Mouse (Mus musculus): ENCODE data around the gene Hadh. TPM values are rescaled to one million over a fixed set of nuclear protein-coding genes. Genes with fewer than 3 reads are reported as not detected.

Gene Hadh
- polyA plus RNA-seq, 1 experiment from 2014 or later = 113 TPM

DNA sequence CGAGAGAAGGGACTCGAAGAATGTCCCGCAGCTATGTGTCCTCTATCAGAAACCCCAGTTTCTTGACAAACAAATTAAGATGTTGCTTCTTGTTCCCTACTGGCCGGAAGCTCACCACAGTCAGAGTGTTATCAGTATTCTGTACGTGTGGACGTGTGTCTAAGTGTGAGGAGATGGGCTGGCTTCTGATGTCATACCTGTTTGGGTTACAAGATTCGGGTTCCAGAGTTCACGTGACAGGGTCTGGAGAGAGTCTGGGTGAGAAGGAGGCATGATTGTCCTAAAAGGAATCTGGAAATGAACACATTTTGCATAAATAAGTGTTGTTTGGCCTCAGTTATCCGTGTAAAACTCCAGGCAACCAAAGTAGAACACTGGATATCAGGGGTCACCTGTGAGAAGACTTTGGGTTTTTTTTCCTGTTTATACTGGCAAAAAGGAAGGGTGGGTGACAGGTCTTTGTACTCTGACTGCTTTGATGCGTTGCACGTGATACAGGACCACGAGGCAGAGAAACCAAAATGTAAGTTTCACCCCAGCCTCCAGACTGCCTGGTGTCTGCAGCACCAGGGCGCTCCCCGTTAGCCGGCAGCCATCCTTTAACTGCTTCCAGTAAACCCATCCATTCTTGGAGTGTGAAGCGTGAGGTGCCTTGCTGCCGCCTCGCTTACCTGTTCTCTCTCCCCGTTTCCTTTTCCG, 72.2 kb downstream of the Hadh start:
- H3K4me3 ChIP-seq = no peak overlapping the region
- 0 out of 2 replicates have a peak, but pooled peaks cover 6% of the 10 kb centered on the region for H3K4me1 ChIP-seq
- DNase-seq (ENCODE audit: low spot score) = no peak
- WGBS = 76% methylated on average over 20 of the region's 20 CpGs
- H3K36me3 ChIP-seq = peaks cover 15% of the 10 kb centered on the region; the same call in 1 of the 2 replicates
- no peak overlapping the region for H3K27ac ChIP-seq
- H3K9me3 ChIP-seq = no peaks in the 10 kb centered on the region
- no peaks in the 10 kb centered on the region for H3K27me3 ChIP-seq (ENCODE audit: insufficient read depth, poor library complexity, severe bottlenecking)

DNA sequence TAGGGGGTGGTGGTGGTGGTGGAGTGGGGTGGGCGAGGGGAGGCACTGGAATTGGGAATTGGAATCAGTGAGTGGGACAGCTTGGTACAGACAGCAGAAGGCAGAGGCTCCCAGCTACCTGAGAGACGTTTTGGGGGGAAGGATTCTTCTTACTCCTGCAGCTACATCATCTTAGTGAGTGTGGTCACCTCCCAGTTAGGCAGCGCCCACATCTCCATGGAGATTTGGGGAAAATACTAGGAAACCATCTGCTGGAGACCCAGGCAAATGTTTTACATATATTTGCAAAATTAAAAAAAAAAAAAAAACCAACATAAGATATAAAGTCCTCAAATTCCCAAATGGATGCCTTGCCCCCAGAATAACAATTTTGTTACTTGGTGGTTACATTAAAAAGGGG, 72.9 kb downstream of the Hadh start:
- H3K4me1 ChIP-seq = 0 out of 2 replicates have a peak, but pooled peaks cover 6% of the 10 kb centered on the region
- H3K36me3 ChIP-seq = peaks cover 16% of the 10 kb centered on the region; the same call in 1 of the 2 replicates
- 80% methylated on average over 3 of the region's 3 CpGs for WGBS
- H3K27ac ChIP-seq = no peak overlapping the region
- no peaks in the 10 kb centered on the region for H3K27me3 ChIP-seq (ENCODE audit: insufficient read depth, poor library complexity, severe bottlenecking)
- no peak overlapping the region for H3K4me3 ChIP-seq
- no peaks in the 10 kb centered on the region for H3K9me3 ChIP-seq
- no peak for DNase-seq (ENCODE audit: low spot score)

- H3K9me3 ChIP-seq = no peaks in the 10 kb centered on the region
- no peak overlapping the region for H3K27ac ChIP-seq
- no peaks in the 10 kb centered on the region for H3K27me3 ChIP-seq (ENCODE audit: insufficient read depth, poor library complexity, severe bottlenecking)
- H3K36me3 ChIP-seq = peaks cover 22% of the 10 kb centered on the region
- H3K4me3 ChIP-seq = no peak overlapping the region
- 81% methylated on average over 8 of the region's 8 CpGs for WGBS
- 0 out of 2 replicates have a peak, but pooled peaks cover 6% of the 10 kb centered on the region for H3K4me1 ChIP-seq
- DNase-seq (ENCODE audit: low spot score) = no peak
Observed at GRCm38 (mm10) chr3:131196507-131197019, 75.3 kb downstream of the Hadh start.

GRCm38 (mm10) chr3:131196050-131196449, 75.9 kb downstream of the Hadh start:
- 81% methylated on average over 10 of the region's 10 CpGs for WGBS
- peaks cover 6% of the 10 kb centered on the region; the same call in 1 of the 2 replicates for H3K4me1 ChIP-seq
- H3K9me3 ChIP-seq = no peaks in the 10 kb centered on the region
- peaks cover 22% of the 10 kb centered on the region for H3K36me3 ChIP-seq
- no peak overlapping the region for H3K27ac ChIP-seq
- H3K27me3 ChIP-seq (ENCODE audit: insufficient read depth, poor library complexity, severe bottlenecking) = no peaks in the 10 kb centered on the region
- no peak overlapping the region for H3K4me3 ChIP-seq
- DNase-seq (ENCODE audit: low spot score) = no peak

DNA sequence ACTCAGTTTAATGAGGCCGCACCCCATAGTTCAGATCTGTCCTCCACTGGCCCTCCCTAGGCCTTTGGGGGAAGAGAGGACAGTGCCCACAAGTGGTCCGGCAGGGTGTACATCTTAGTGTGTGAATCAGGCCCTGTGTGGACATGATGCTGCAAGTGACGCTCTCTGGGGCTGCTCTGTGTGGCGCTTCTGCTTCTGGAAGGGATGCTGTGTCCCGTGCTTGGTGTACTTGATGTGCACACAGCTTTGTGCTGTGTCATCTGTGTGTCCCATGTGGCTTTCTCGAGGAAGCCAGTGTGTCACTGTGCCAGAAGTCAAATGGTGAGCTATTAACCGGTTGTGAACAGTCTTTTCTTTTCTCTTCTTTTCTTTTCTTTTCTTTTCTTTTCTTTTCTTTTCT, 80.4 kb downstream of the Hadh start:
- Histone ChIP-seq H3K27me3 (ENCODE audit: insufficient read depth, poor library complexity, severe bottlenecking) (no peaks in the 10 kb centered on the region), H3K36me3 (peaks cover 17% of the 10 kb centered on the region), H3K4me3 (no peak overlapping the region), H3K4me1 (peaks cover 14% of the 10 kb centered on the region), H3K27ac (no peak overlapping the region), H3K9me3 (no peaks in the 10 kb centered on the region)
- 86% methylated on average over 7 of the region's 7 CpGs for WGBS
- DNase-seq (ENCODE audit: low spot score) = no peak

DNA sequence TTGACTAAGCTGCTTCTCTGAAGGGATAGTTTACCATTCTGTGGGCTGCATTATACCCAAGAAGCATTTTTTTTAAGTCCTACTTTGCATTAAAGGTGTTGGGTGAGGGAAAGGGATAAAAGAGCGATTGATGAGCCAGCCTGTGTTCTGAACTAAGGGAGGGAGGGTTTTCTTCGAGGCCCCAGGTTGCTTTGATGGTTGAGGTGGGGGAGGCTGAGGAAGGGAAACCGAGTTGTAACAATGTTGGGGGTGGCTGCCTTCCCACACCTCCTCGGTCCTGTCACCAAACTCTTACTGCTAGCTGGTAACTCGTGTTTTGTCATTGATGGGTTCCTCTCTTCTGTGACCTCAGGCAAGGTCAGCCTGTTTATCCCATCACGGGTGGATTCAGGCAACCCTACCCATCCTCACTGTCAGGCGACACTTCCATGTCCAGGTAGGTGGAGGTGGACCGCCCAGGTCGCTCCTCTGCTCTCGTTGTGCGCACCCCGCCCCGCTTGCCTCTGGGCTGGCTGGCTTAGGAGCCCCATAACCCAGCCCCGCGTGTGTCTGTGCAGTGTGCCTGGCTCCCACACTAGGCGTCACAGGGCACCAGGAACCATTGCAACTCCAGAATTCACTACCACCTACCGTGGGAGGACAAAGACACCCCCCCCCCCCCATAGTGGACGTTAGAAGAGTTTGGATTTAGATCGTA, 81.1 kb downstream of the Hadh start:
- Histone ChIP-seq H3K4me3 (no peak overlapping the region), H3K27ac (no peak overlapping the region), H3K27me3 (ENCODE audit: insufficient read depth, poor library complexity, severe bottlenecking) (no peaks in the 10 kb centered on the region), H3K36me3 (peaks cover 20% of the 10 kb centered on the region), H3K9me3 (no peaks in the 10 kb centered on the region), H3K4me1 (peaks cover 14% of the 10 kb centered on the region)
- DNase-seq (ENCODE audit: low spot score) = no peak
- WGBS = 83% methylated on average over 19 of the region's 19 CpGs

DNA sequence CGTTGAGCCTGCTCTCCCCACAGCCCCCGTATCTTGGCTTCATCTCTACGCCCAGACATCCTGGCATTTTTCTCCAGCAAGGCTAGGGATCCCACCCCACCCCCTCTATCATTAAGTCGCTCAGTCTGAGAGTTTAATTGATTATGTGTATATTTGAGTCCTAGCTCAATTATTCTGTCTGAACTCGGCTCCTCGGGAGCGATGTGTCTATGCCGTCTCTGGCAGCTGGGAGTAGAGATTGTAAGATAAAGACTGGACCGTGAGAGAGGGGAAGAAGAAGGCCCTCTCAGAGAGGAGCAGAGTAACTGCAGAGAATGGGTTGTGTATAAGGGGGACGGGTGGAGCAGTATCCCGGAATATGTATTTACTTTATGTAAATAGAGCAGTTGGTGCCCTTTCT, 81.7 kb downstream of the Hadh start:
- H3K4me3 ChIP-seq = no peak overlapping the region
- 45% methylated on average over 11 of the region's 11 CpGs for WGBS
- no peak overlapping the region for H3K27ac ChIP-seq
- H3K36me3 ChIP-seq = peaks cover 20% of the 10 kb centered on the region
- peaks cover 14% of the 10 kb centered on the region for H3K4me1 ChIP-seq
- no peak for DNase-seq (ENCODE audit: low spot score)
- H3K9me3 ChIP-seq = no peaks in the 10 kb centered on the region
- H3K27me3 ChIP-seq (ENCODE audit: insufficient read depth, poor library complexity, severe bottlenecking) = no peaks in the 10 kb centered on the region

- DNase-seq (ENCODE audit: low spot score) = no peak
- WGBS = 81% methylated on average over 5 of the region's 5 CpGs
- Histone ChIP-seq H3K4me1 (peaks cover 14% of the 10 kb centered on the region), H3K9me3 (no peaks in the 10 kb centered on the region), H3K27ac (no peak overlapping the region), H3K27me3 (ENCODE audit: insufficient read depth, poor library complexity, severe bottlenecking) (no peaks in the 10 kb centered on the region), H3K36me3 (peaks cover 8% of the 10 kb centered on the region; the same call in 1 of the 2 replicates), H3K4me3 (no peak overlapping the region)
Observed at GRCm38 (mm10) chr3:131186193-131186592, 85.7 kb downstream of the Hadh start.

Other genes with a start within 250 kb of the Hadh start
- 22.2 and 29.3 TPM in 2 replicates for gene Lef1, start 161.6 kb downstream of the Hadh start, polyA plus RNA-seq (2016; fragmentation: Nextera tagmentation; extraction: Ambion mirVana)
- 3.7 and 7.0 TPM in 2 replicates for gene Cyp2u1, start 31.1 kb upstream of the Hadh start, polyA plus RNA-seq (2016; fragmentation: Nextera tagmentation; extraction: Ambion mirVana)
- gene Sgms2, start 219.3 kb upstream of the Hadh start, polyA plus RNA-seq (2016; fragmentation: Nextera tagmentation; extraction: Ambion mirVana) = 1.4 and 1.9 TPM in 2 replicates

Data from heart, embryonic 10.5 days (tissue).